8 mouse cellular contexts compared by ENCODE assay signal in genomic region chr9:99242035-99242434, GRCm38 (mm10). TPM values are rescaled to one million over a fixed set of nuclear protein-coding genes. Genes with fewer than 3 reads are reported as not detected.
DNase-seq lines count a peak whose midpoint lies in the region; ATAC-seq and TF ChIP-seq lines count a peak whose summit lies in the region.

No protein-coding gene starts in this region.

- no peak overlapping the region for H3K4me2 ChIP-seq in forebrain, embryonic 13.5 days
- no peak overlapping the region for H3K4me2 ChIP-seq in forebrain, embryonic 15.5 days (replicated peaks)
- H3K4me2 ChIP-seq in intestine, postnatal 0 days (replicated peaks; ENCODE audit: low read depth), result peak overlapping the region; percentile 77
- peak overlapping the region; percentile 66 for H3K4me2 ChIP-seq in midbrain, embryonic 15.5 days

- H3K9ac ChIP-seq in forebrain, embryonic 13.5 days, result no peak overlapping the region
- no peak overlapping the region for H3K9ac ChIP-seq in forebrain, embryonic 15.5 days (replicated peaks)
- no peak overlapping the region for H3K9ac ChIP-seq in intestine, postnatal 0 days (ENCODE audit: low read depth, low read length)
- H3K9ac ChIP-seq in midbrain, embryonic 15.5 days, result no peak overlapping the region

- intact Hi-C loops in gastrocnemius, adult 2 months (cut with DNase I), result loop anchor here (1.0 to 10.0 kb wide), 5 partner anchors 101 to 333 kb away; partner anchors contain the start of genes Dbr1, Mras and Pik3cb

- peaks cover 4% of the 10 kb centered on the region for H3K36me3 ChIP-seq in forebrain, embryonic 13.5 days (ENCODE audit: poor library complexity, severe bottlenecking)
- no peaks in the 10 kb centered on the region for H3K36me3 ChIP-seq in forebrain, embryonic 15.5 days
- no peaks in the 10 kb centered on the region for H3K36me3 ChIP-seq in intestine, postnatal 0 days (ENCODE audit: control insufficient read depth, insufficient read depth)
- H3K36me3 ChIP-seq in limb, embryonic 10.5 days, result peaks cover 4% of the 10 kb centered on the region
- no peaks in the 10 kb centered on the region for H3K36me3 ChIP-seq in midbrain, embryonic 15.5 days (replicated peaks)

- peak; percentile 88 for TF ChIP-seq CTCF in gastrocnemius, adult 2 months (IDR thresholded peaks at IDR 0.05)
- peak; percentile 96 for TF ChIP-seq CTCF in intestine, postnatal 0 days (IDR thresholded peaks at IDR 0.05; ENCODE audit: low read depth)

- peak; percentile 64 to 72 for DNase-seq in cerebellum, adult 18-20 months
- peak; percentile 52 for DNase-seq in gastrocnemius, adult 2 months
- peak; percentile 69 for DNase-seq in limb, embryonic 10.5 days (ENCODE audit: low spot score)
- peak; percentile 46 to 72 for DNase-seq in spleen, postnatal 4 days (ENCODE audit: low spot score in 2 of 2)

- H3K9me3 ChIP-seq in forebrain, embryonic 13.5 days (replicated peaks), result no peaks in the 10 kb centered on the region
- no peaks in the 10 kb centered on the region for H3K9me3 ChIP-seq in forebrain, embryonic 15.5 days
- H3K9me3 ChIP-seq in intestine, postnatal 0 days (ENCODE audit: control insufficient read depth), result no peaks in the 10 kb centered on the region
- no peaks in the 10 kb centered on the region for H3K9me3 ChIP-seq in limb, embryonic 10.5 days (replicated peaks)
- H3K9me3 ChIP-seq in midbrain, embryonic 15.5 days, result no peaks in the 10 kb centered on the region

- H3K4me3 ChIP-seq in forebrain, embryonic 13.5 days, result no peak overlapping the region
- no peak overlapping the region for H3K4me3 ChIP-seq in forebrain, embryonic 15.5 days
- H3K4me3 ChIP-seq in gastrocnemius, adult 2 months, result peak overlapping the region; percentile 98
- H3K4me3 ChIP-seq in intestine, postnatal 0 days (ENCODE audit: low read depth, low read length), result peak overlapping the region; percentile 90; the same call in 1 of the 2 replicates
- H3K4me3 ChIP-seq in limb, embryonic 10.5 days, result no peak overlapping the region
- no peak overlapping the region for H3K4me3 ChIP-seq in midbrain, embryonic 15.5 days

- peak; percentile 23; the same call in 1 of the 2 replicates for ATAC-seq in forebrain, embryonic 13.5 days
- no peak; the same call in 1 of the 2 replicates for ATAC-seq in forebrain, embryonic 15.5 days (replicated peaks)
- ATAC-seq in intestine, postnatal 0 days, result no peak
- no peak for ATAC-seq in midbrain, embryonic 15.5 days (replicated peaks)

- no peaks in the 10 kb centered on the region for H3K27me3 ChIP-seq in forebrain, embryonic 13.5 days
- H3K27me3 ChIP-seq in forebrain, embryonic 15.5 days, result no peaks in the 10 kb centered on the region
- H3K27me3 ChIP-seq in intestine, postnatal 0 days (replicated peaks; ENCODE audit: control insufficient read depth, insufficient read depth, low read length), result no peaks in the 10 kb centered on the region
- no peaks in the 10 kb centered on the region for H3K27me3 ChIP-seq in limb, embryonic 10.5 days (ENCODE audit: low read depth, poor library complexity, severe bottlenecking)
- H3K27me3 ChIP-seq in midbrain, embryonic 15.5 days (replicated peaks), result no peaks in the 10 kb centered on the region

- 4% methylated on average over 7 of the region's 7 CpGs for WGBS in forebrain, embryonic 13.5 days
- 3% methylated on average over 7 of the region's 7 CpGs for WGBS in forebrain, embryonic 15.5 days
- WGBS in intestine, postnatal 0 days, result 1% methylated on average over 7 of the region's 7 CpGs
- 5% methylated on average over 7 of the region's 7 CpGs for WGBS in limb, embryonic 10.5 days
- 3% methylated on average over 7 of the region's 7 CpGs for WGBS in midbrain, embryonic 15.5 days

- peaks cover 15% of the 10 kb centered on the region; the same call in 1 of the 2 replicates for H3K4me1 ChIP-seq in forebrain, embryonic 13.5 days
- peaks cover 34% of the 10 kb centered on the region for H3K4me1 ChIP-seq in forebrain, embryonic 15.5 days
- H3K4me1 ChIP-seq in intestine, postnatal 0 days (replicated peaks; ENCODE audit: control insufficient read depth, insufficient read depth, low read length), result no peaks in the 10 kb centered on the region
- peaks cover 9% of the 10 kb centered on the region for H3K4me1 ChIP-seq in limb, embryonic 10.5 days
- peaks cover 21% of the 10 kb centered on the region for H3K4me1 ChIP-seq in midbrain, embryonic 15.5 days

- H3K27ac ChIP-seq in forebrain, embryonic 13.5 days, result no peak overlapping the region
- H3K27ac ChIP-seq in forebrain, embryonic 15.5 days (replicated peaks), result no peak overlapping the region
- no peak overlapping the region for H3K27ac ChIP-seq in gastrocnemius, adult 2 months
- H3K27ac ChIP-seq in intestine, postnatal 0 days (ENCODE audit: low read depth, low read length), result no peak overlapping the region
- no peak overlapping the region for H3K27ac ChIP-seq in limb, embryonic 10.5 days
- no peak overlapping the region for H3K27ac ChIP-seq in midbrain, embryonic 15.5 days

RNA-seq across cellular contexts. Expression of gene Cep70, which starts 1.1 kb away (rescaled TPM):
- polyA plus RNA-seq in forebrain, embryonic 13.5 days (2015; fragmentation: Nextera tagmentation; extraction: Ambion mirVana), result 80.3 and 81.3 TPM in 2 replicates
- 77.7 and 78.8 TPM in 2 replicates for polyA plus RNA-seq in forebrain, embryonic 15.5 days (2015; fragmentation: Nextera tagmentation; extraction: Ambion mirVana)
- total RNA-seq in gastrocnemius, adult 2 months (2021), result 1 to 10 TPM; 2.1 TPM
- polyA plus RNA-seq in intestine, postnatal 0 days (2015; fragmentation: Nextera tagmentation; extraction: Ambion mirVana), result 9.3 and 11.2 TPM in 2 replicates
- polyA plus RNA-seq in limb, embryonic 10.5 days (2016; fragmentation: Nextera tagmentation; extraction: Ambion mirVana), result 29.8 and 36.4 TPM in 2 replicates
- 62.6 and 63.5 TPM in 2 replicates for polyA plus RNA-seq in midbrain, embryonic 15.5 days (2015; fragmentation: Nextera tagmentation; extraction: Ambion mirVana)

RNA-seq across cellular contexts. Expression of gene Faiml, which starts 5.0 kb away (rescaled TPM):
- polyA plus RNA-seq in forebrain, embryonic 13.5 days (2015; fragmentation: Nextera tagmentation; extraction: Ambion mirVana), result not detected in 2 replicates
- not detected in 2 replicates for polyA plus RNA-seq in forebrain, embryonic 15.5 days (2015; fragmentation: Nextera tagmentation; extraction: Ambion mirVana)
- total RNA-seq in gastrocnemius, adult 2 months (2021), result not detected
- not detected in 2 replicates for polyA plus RNA-seq in intestine, postnatal 0 days (2015; fragmentation: Nextera tagmentation; extraction: Ambion mirVana)
- not detected in 2 replicates for polyA plus RNA-seq in limb, embryonic 10.5 days (2016; fragmentation: Nextera tagmentation; extraction: Ambion mirVana)
- not detected in 2 replicates for polyA plus RNA-seq in midbrain, embryonic 15.5 days (2015; fragmentation: Nextera tagmentation; extraction: Ambion mirVana)

Comparison
In these comparisons a context has a peak if more than half of its experiments do, and no peak if none do; other contexts are left out.
1. H3K4me2 ChIP-seq: peak in intestine, postnatal 0 days (single experiment) and midbrain, embryonic 15.5 days (single experiment); none in forebrain, embryonic 13.5 days (single experiment) and forebrain, embryonic 15.5 days (single experiment).
2. H3K4me3 ChIP-seq: peak in gastrocnemius, adult 2 months (single experiment) and intestine, postnatal 0 days (single experiment); none in forebrain, embryonic 13.5 days (single experiment), forebrain, embryonic 15.5 days (single experiment), limb, embryonic 10.5 days (single experiment) and midbrain, embryonic 15.5 days (single experiment).
3. Peak in every context shown above with its lines, with median percentiles within 50 percentile points of each other: DNase-seq.